Mouse (Mus musculus): Measurements from ENCODE around the gene Rbmx.

DNA sequence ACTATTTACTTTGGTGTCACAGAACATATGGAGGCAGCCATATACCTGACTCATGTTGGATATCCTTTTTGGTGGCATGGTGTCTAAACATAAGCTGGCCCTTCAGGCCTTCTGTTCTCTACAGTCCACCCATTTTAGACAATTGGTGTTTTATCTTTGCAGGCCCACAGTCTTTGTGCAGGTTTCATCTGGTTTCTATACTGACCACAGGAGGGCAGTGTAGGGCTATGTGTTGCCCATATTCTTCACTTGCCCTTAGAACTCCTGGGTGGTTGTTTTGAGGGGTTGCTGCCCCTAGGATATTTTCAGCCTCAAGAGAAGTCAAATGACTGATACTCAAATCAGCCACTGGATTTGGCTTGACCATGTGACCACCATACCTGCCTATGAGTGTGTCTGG, 10.8 kb upstream of the Rbmx start:
- TF ChIP-seq CTCF (IDR thresholded peaks at IDR 0.05; ENCODE audit: low read depth): peak; percentile 40
- no peak for TF ChIP-seq EP300 (IDR thresholded peaks at IDR 0.05; ENCODE audit: low read depth)
